Mouse (Mus musculus): ENCODE measurements at regions not wholly inside any gene's neighbourhood (a gene's known extent, or its start where the extent isn't known, plus 50 kb on each side); places are given as distances from the start of the nearest gene placed in this dataset.

GRCm38 (mm10) chr17:27332076-27332475 is 127.8 kb upstream of the Lemd2 start:
- TF ChIP-seq CTCF (IDR thresholded peaks at IDR 0.05; ENCODE audit: control insufficient read depth, insufficient read depth, insufficient read length) (no peak), MAX (IDR thresholded peaks at IDR 0.05) (no peak), MYOD1 (IDR thresholded peaks at IDR 0.05; ENCODE audit: control insufficient read depth, insufficient read length, low read depth) (no peak)
